Mouse (Mus musculus) inflammation-experienced regulatory T-cells (primary cell): Measurements from ENCODE around the gene Cyp17a1. TPM values are rescaled to one million over a fixed set of nuclear protein-coding genes. Genes with fewer than 3 reads are reported as not detected.

Experiments
- polyA plus RNA-seq, 2 experiments: library from polyadenylated mRNA; unstranded; fragments of 100-300 nt; shearing (Covaris generic); gene quantifications; one replicate each; pipeline ENCODE4 v1.2.1; 2017

The Cyp17a1 gene
- polyA plus RNA-seq: under 1 TPM; 0.10 to 0.92 TPM

DNA sequence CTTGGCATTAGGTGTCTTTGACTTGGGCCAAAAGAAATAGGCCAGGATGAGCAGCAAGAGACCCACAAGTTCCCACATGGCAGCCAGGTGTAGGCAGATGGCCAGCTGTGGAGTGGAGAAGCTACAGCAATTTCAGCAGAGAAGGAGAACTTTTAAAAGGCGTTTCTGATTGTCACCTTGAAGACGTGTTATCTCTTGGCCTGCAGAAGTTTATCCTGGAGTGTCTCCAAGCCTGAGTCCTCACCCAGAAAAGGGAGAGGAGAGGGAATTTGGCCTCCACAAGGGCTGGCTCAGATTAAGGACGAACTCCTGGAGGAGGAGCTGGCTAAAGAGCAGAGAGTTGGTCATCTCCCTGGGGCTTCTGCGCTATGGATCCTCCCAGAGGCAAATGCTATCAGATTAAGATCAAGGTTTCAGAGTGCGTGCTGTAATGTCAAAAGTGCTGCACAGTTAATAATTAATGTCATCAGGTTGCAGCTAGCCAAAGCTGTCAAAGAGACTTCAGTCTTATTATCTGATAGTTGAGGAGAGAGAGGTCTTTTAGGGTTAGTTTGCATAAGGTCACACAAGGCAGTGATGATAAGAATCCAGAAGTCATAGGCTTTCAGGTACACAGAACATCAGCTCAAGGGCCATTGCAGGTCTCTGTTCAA lies at the start of gene Cyp17a1:
Cyp17a1 (minus strand) TSS at position 407 of the 653 bp plus-strand sequence.

DNA sequence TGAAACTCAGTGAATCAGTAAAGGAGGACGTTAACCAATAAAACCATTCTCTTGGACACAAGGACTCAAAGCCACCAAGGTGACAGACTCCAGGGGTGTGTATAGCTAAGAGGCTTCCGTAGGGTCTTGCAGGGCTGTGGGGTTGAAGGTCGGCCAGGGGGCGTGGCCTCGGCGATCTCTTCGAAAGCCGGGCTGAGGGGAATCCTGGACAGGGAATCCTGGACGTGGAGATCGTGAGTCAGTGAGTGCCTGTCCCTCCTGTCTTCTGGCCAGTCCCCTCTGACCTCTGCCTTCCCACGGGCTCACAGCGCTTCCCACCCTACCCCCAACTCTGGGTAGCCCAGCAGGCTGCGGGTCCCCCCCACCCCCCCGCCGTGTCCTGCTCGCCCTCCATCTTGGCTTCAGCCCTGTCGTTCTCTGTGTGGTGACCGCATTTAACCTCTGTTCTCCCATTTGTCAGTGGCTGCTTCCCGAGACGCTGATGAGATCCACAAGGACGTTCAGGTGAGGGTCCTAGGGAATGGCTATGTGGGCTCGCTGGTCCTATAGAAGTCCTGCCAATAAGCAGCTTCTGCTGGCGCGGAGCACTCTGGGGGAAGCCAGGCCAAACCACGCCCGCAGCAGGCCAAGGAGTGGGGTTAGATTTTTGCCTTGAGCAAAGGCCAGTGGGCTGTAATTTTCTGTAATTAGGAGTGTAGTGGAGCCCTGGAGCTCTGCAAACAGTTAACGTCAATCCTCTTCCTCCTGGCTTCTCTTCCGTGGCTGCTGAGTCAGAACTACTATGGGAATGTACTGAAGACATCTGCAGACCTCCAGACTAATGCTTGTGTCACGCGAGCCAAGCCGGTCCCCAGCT lies 34.6 kb upstream of the Cyp17a1 start, which contains the start of gene As3mt:
As3mt (plus strand) TSS at position 163 of the 856 bp plus-strand sequence.

DNA sequence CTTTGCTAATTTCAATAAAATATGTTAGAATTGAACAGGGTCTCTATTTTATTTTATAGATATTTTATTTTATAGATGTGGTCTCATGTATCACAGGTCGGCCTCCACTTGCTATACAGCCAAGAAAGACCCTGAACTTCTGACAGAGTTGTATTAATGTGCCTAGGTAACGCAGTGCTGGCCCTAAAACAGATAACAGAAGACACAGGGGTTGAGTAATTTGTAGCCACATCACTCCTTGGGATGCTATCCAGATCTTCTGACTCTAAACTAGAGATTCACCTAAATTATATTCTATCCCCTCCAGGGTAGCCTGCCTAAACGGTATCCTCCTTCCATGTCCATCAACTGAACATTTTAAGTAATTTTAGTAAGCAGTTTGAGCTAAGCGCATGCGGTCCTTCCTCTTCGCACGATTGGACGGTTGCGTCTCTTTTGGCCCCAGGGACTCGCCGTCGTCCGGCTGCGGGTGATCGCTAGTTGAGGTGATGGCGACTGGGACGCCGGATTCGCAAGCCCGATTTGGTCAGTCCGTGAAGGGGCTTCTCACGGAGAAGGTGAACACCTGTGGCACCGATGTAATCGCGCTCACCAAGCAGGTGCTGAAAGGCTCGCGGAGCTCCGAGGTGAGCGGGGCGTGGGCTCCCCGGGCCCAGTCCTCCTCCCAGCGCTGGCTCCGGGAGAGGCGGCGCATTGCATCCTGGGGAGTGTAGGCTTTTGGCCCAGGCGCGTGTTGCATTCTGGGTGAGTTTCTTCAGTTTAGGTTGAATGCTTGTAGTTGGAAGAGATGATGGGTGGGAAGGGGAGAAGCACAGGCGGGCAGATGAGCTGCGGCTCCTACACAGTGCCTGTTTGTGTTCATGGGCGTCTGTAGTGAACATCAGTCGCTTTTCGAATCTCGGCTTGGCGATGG lies 16.7 kb upstream of the Cyp17a1 start, which contains the start of gene Borcs7:
Borcs7 (plus strand) TSS at position 447 of the 913 bp plus-strand sequence.

Other genes starting within 250 kb of the Cyp17a1 start
- gene Trim8, start 171.5 kb downstream of the Cyp17a1 start, polyA plus RNA-seq: 100 to 1,000 TPM; 135 to 144 TPM
- 10 to 100 TPM; 17.6 to 25.9 TPM for gene Arl3, start 100.0 kb downstream of the Cyp17a1 start, polyA plus RNA-seq
- 10 to 100 TPM; 12.5 to 19.6 TPM for gene Sfxn2, start 99.8 kb downstream of the Cyp17a1 start, polyA plus RNA-seq
- gene Wbp1l, start 74.1 kb downstream of the Cyp17a1 start, polyA plus RNA-seq: 10 to 100 TPM; 57.8 to 68.5 TPM
- 1 to 10 TPM; 4.0 to 5.0 TPM for gene Borcs7, start 16.7 kb upstream of the Cyp17a1 start, polyA plus RNA-seq
- gene As3mt, start 34.3 kb upstream of the Cyp17a1 start, polyA plus RNA-seq: 10 to 100 TPM in 1 of 2 experiments, 1 to 10 TPM in 1; 8.2 to 13.5 TPM
- gene Cnnm2, start 88.4 kb upstream of the Cyp17a1 start, polyA plus RNA-seq: 1 to 10 TPM; 4.4 to 4.8 TPM